Mouse (Mus musculus) thymus, postnatal 10 days (tissue): ENCODE measurements around the gene S100a14.

Experiments
- DNase-seq, 2 experiments: peaks; one replicate each; pipeline ENCODE4 v3.0.0; 2021; ENCODE audit warnings: low spot score in 2 of 2

The S100a14 gene

DNA sequence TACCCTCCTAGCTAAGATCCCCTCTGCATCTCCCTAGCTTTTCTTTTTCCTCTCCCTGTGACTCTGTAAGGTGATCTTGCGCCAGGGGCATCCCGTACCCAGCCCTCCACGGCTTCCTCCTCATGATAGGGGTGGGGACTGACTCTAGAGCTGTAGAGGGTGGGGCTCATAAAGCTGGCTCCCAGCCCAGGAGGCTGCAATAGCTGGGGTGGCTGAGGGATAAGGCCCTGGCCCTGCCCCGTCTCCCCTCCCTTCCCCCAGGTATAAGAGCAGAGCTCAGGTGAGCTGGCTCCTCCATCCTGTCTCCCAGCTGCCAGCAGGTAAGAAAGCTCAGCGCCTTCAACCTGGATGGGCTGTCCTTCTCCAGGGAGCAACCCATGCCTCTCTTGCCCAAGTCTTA lies at the start of gene S100a14:
S100a14 (plus strand) TSS at position 277 of the 400 bp plus-strand sequence.
- no peak for DNase-seq

GRCm38 (mm10) chr3:90486998-90487397 lies 39.7 kb upstream of the S100a14 start:
- DNase-seq, result no peak

- no peak for DNase-seq
Measured at GRCm38 (mm10) chr3:90488576-90488975, 38.1 kb upstream of the S100a14 start.

- DNase-seq, result peak; percentile 92 to 94
Measured at GRCm38 (mm10) chr3:90490696-90491256, 35.9 kb upstream of the S100a14 start, which contains the start of gene Snapin. TSS of gene Snapin (minus strand) at chr3:90491033.

GRCm38 (mm10) chr3:90491350-90491749 lies 35.3 kb upstream of the S100a14 start:
- peak; percentile 46 to 52 for DNase-seq

DNA sequence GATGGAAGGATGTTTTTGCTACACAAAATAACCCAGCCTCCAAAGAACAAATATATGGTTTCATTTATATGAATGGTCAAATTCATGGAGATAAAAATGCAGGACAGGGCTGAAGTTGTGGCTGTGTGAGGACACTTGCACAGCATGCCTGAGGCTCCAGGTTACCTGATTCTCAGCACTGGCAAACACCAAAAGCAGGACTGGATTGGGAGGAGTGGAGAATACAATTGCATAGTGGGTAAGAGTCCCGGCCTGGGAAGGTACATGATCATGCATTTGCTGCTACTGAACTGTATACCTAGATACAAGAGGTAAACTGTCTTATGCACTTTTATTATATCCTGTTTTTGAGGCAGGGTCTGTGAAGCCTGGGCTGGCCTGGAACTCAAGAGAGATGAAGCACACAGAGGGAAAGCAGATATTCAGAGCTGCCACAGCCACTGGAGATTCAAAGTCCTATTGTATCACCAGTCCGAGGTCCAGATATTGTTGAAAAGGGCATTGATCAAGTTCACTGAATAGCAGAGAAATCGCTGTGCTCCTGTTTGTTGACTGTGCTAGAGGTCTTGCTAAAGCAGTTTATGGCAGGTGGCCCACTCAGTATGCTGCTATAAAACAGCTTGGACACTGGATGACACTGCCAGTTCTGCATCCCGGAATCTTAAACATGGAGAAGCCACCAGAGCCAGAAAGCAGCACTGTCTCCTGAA lies 32.7 kb upstream of the S100a14 start:
- no peak for DNase-seq

GRCm38 (mm10) chr3:90495850-90496525 lies 30.7 kb upstream of the S100a14 start:
- DNase-seq, result no peak

- no peak for DNase-seq
Measured at GRCm38 (mm10) chr3:90497597-90497996, 29.1 kb upstream of the S100a14 start.

DNA sequence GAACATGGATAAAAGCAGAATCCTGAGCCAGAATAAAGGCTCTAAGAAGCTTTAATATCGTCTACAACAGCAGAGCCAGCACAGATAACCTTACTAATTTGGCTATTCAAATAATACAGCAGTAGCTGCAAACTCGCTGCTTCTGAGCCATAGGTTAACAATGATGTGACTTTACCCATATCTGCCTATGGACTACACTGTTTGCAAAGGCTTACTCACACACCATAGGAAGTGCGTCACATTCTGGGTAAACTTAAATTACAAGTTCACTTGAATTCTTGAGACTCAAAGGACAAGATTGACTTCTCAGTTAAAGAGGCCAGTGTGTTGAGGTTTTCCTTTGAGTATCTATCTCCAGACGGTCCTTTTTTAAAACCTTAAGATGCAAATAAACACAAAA lies 23.2 kb upstream of the S100a14 start:
- no peak for DNase-seq

GRCm38 (mm10) chr3:90505216-90505615 lies 21.4 kb upstream of the S100a14 start:
- no peak for DNase-seq

- DNase-seq, result no peak
Measured at GRCm38 (mm10) chr3:90506362-90506761, 20.3 kb upstream of the S100a14 start.

- no peak for DNase-seq
Measured at GRCm38 (mm10) chr3:90508287-90508949, 18.2 kb upstream of the S100a14 start.

DNA sequence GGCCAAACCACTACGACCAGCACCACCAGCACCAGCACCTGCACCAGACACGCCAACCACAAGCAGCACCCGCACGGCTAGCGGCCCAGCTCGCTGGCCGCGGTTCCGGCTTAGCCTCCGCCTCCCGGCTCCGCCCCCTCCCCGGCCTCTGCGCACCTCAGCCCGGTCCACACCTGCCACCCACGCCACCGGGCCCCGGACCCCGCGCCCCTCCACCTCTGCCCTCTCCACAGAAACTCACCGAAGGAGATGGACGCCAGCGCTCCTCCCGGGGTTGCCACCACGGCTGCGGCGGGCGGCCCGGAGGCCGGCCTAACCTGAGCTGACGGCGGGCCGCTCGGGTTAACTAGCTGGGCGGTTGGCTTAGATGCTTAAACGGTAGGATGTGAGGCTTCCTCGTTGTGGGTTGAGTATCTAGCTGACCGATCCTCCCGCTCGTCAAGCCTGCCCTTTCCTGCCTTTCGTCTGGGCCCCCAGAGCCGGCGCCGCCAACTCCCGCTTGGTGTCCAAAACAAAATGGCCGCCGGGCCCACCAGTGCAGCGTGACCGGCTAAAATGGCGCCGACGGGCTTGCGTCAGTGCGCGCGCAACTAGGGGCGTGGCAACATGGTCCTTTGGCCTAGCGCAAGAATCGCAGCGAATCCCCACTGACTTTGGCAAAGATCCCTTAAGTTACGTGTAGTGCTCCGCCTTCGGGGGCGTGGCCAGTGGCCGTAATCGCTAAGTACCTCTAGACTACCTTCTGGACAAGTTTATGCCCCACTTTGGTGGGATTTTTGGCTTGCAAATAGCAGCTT lies 17.5 kb upstream of the S100a14 start, which contains the start of gene Chtop:
Chtop (minus strand) TSS at position 549 of the 797 bp plus-strand sequence.
- peak; percentile 98 to 100 for DNase-seq

DNA sequence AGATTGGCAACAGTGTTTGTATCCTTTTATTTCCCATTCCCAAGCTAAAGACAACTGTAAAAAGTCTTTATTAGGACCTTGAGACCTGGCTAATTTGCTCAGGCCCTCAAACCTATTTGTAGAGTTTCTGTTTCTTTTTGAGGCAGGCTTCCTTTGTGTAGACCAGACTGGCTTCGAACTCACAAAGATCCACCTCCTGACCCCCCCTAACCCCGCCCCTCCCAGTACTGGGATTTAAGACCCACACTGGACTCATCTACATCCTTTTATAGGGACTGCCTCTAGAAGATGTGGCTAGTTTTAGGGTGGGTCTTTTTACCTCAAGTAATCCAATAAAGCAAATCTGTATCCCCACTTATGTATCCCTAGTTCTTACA lies 16.9 kb upstream of the S100a14 start:
- no peak for DNase-seq

DNA sequence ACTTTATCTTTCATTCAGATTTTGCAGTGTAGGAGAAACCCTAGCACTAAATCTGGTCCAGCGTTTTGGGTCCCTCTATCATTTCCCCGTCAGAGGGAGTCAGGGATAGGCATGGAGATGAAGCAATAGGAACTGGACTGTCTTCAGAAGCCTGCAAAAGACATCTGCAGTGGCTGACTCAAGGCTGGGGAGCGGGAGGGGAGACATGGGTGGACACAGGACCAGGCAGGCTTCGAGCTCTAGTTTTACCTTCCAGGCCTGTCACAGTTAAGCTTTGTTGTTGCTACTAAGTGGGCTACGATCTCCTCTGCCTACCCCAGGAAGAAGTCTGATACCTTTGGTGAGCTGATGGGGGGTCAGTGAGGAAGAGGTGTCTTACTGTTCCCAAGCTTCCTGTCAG lies 14.4 kb upstream of the S100a14 start:
- DNase-seq, result no peak

DNA sequence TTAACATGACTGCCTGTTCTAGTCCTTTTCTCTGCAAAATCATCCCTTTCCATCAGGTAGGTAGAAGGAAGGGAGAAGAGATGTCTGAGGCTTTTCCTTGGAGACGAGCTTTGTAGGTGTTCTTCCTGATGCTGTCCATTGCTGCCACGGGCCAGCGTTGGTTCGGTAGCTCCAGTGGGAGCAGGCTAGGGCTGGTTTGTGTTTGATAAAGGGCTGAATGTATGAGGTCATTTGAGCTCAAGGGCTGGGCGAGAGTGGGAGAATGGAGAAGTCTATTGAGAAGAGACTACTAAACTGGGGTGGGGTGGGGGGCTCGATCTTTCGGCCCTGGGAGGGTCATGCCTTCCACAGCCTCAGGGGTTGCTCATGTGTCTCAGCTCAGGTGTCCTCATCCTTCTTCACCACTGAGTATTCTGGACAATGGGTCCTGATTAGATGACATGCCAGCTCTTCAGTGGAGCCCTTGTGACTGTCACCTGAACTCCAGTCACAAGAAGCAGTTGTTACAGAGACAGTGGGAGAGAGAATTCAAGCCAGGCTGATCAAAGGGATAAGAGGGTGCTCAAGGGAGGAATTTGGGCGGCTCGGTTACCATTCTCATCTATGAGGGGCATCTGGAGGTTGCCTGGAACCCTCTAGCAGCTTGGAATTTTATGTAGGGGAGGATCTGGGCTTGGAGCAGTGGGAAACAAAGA lies 13.6 kb upstream of the S100a14 start:
- no peak for DNase-seq

DNA sequence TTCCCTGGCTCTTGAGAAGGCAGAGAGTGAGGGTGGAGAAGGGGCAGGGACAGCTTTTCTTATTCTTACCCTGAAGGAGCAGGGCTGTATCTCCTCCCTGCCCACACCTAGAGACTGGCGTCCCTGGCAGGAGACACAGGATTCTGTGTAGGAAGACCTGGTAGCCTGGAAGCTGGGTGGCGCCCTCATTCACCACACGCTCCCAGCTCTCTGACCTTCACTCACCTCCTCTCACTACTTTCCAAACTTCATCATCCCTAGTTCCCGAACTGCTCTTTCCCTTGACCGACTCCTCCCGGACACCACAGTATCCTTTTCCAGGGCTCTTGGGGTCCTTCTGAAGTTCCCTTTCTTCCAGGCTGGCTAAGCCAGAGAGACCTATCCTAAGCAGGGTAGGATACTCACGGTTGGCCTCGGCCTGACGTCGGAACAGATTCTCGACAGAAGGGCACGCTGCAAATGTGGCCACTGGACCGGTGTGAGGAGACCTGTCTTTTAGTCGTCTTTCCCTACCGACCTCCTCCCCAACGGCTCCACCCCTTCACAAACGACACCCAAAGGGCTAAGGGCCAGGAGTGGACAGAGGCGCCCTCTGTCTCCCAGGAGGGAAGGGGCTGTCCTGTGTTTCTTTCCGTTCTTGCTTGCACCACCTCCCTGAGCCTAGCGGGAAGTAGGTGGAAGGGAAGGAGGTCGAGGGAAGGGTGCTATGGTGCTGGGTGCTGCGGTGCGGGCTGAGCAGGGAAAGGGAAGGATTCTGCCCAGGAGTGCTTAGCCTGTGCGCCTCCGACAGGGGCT lies 12.7 kb upstream of the S100a14 start, which contains the start of the genes S100a1 and S100a13:
S100a1 (minus strand) TSS at position 597 of the 795 bp plus-strand sequence.
S100a13 (plus strand) TSS at position 640 of the 795 bp plus-strand sequence.
- no peak for DNase-seq

GRCm38 (mm10) chr3:90514691-90515090 lies 12.0 kb upstream of the S100a14 start:
- peak; percentile 41 to 58 for DNase-seq

DNA sequence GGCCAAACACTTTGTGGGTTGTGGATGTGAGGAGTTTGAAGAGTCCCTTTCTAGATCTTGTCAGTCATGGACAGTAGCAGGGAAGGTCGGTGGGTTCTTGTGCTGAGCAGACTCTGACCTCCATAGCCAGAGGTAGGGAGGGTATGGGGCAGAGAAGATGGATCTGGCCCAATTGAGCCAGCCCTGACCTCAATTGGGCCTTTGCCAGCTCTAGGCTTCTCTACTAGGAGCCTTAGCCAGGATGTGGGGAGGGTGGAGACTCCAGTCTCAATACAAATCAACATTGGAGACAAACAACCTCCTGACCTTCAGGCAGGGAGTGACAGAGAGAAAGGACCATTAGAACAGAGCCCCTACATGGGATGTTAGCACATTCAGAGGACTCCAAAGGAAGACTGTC lies 11.4 kb upstream of the S100a14 start:
- no peak for DNase-seq

- DNase-seq, result no peak
Measured at GRCm38 (mm10) chr3:90515789-90516188, 10.9 kb upstream of the S100a14 start.
